Mouse (Mus musculus) brain, adult 2 months (tissue): Measurements from ENCODE around the gene Gp2.
A peak's percentile ranks its signal among the peaks of the same experiment; 100 is the strongest.

Experiments
- DNase-seq: peaks from one replicate; pipeline ENCODE4 v3.0.0; 2011; ENCODE audit warnings: low read depth, low spot score

Gene Gp2

GRCm38 (mm10) chr7:119459185-119459584 is at the start of gene Gp2:
Gene Gp2, minus strand, starts transcription at chr7:119459285.
- DNase-seq, result no peak

DNA sequence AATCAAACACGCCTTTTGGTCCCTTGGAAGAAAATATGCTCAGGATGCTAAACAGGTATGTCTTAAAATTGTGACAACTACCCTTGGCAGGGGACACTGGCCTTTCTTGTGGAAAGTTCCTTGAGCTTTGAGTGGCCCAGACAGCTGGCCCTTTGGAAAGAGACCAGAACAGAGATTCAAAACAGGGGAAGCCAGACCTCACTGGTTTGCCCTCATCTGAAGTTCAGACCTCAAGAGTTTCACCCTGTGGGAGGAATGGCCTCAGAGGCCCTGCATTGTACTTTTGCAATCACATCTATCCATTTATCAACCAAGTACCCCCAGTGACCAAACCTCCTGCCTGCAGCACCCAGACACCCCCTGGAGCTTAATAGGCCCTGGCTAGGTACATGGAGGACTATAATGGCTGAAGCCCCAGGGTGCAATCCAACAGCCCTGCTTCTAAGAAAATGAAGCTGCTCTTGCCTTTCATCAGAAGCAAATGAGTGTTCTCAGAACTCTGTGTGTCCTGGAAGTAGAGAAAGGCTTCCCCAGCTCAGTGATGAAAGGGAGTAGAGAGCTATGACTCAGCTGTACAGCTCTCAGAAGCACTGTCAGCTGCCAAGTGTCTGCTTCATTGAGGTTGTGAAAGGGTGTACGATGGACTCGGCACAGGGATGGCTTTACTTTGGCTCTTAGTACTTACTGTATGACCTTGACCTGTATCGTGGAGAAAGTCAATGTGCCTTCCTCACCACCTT is 31.1 kb upstream of the Gp2 start:
- DNase-seq, result peak; percentile 55

GRCm38 (mm10) chr7:119486683-119487082 is 27.6 kb upstream of the Gp2 start:
- DNase-seq, result peak; percentile 47

GRCm38 (mm10) chr7:119484154-119484553 is 25.1 kb upstream of the Gp2 start:
- no peak for DNase-seq

GRCm38 (mm10) chr7:119479256-119479655 is 20.2 kb upstream of the Gp2 start, which contains the start of gene Umod:
Gene Umod, minus strand, starts transcription at chr7:119479282.
- DNase-seq, result no peak

GRCm38 (mm10) chr7:119476500-119477389 is 17.7 kb upstream of the Gp2 start:
- DNase-seq, result no peak

- DNase-seq, result no peak
Observed at GRCm38 (mm10) chr7:119454192-119454591, 4.9 kb downstream of the Gp2 start.

GRCm38 (mm10) chr7:119443849-119444248 is 15.2 kb downstream of the Gp2 start:
- DNase-seq, result peak; percentile 46

- DNase-seq, result no peak
Observed at GRCm38 (mm10) chr7:119441938-119442337, 17.1 kb downstream of the Gp2 start.

GRCm38 (mm10) chr7:119427180-119427616 is 31.9 kb downstream of the Gp2 start:
- DNase-seq, result peak; percentile 82

- DNase-seq, result peak; percentile 47
Observed at GRCm38 (mm10) chr7:119420730-119421129, 38.4 kb downstream of the Gp2 start.

- DNase-seq, result peak; percentile 17
Observed at GRCm38 (mm10) chr7:119418523-119418922, 40.6 kb downstream of the Gp2 start.

- no peak for DNase-seq
Observed at GRCm38 (mm10) chr7:119394050-119394732, 64.9 kb downstream of the Gp2 start.
